Mouse (Mus musculus): ENCODE results near the gene Fam219a. TPM values are rescaled to one million over a fixed set of nuclear protein-coding genes. Genes with fewer than 3 reads are reported as not detected.

Fam219a gene
- total RNA-seq, 2 experiments from 2014 or later = 204 to 210 TPM

DNA sequence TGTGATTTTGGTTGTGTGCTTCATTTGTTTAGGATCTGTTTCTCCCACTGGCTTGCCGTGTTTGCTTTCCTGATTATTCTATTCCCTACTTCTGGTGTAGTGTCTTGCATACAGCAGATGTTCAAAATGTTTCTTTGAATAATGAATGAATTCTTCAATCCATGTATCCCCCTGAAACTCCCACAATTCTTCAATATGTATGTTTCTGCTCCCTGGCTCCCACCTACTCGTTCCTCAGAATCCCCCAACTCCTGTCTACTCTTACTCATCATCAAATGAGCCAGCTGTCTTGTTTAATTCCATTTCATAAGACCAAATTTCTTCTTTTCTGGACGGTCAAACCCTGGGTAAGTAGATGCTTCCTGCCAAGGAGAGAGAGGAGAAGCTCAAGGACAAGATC is 12.2 kb downstream of the Fam219a start:
- intact Hi-C loops (cut with DNase I) = no loop called here
- no peak for DNase-seq (ENCODE audit: low spot score in 2 of 2)

- intact Hi-C loops (cut with DNase I) = no loop called here
- no peak for DNase-seq (ENCODE audit: low spot score in 2 of 2)
These were observed 12.9 kb downstream of the Fam219a start for GRCm38 (mm10) chr4:41556311-41556953.

- DNase-seq (ENCODE audit: low spot score in 2 of 2) = no peak
- intact Hi-C loops (cut with DNase I) = loop anchor here (5.0 kb wide), 1 partner anchor 97 kb away; no protein-coding TSS in a partner anchor
These were observed 14.2 kb downstream of the Fam219a start for GRCm38 (mm10) chr4:41554994-41555663.

DNA sequence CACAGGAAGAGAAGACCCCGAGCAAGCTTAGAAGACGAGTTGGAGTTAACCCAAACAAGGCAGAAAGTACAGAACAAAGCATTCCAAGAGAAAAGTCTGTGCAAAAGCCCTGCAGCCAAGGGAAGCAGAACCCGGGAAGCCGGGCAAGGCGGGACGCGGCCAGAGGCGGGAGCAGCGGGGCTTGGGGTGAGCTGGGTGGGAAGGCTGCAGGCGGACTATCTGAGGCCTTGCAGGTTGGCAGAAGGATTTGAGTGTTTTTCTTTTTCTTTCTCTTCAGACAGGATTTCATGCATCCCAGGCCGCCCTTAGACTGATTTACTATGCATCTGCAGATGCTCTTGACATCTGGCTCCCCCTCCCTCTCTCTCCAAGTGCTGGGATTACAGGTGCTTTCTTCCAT is 16.2 kb downstream of the Fam219a start:
- DNase-seq (ENCODE audit: low spot score in 2 of 2) = no peak
- intact Hi-C loops (cut with DNase I) = loop anchor here (5.0 kb wide), 1 partner anchor 99 kb away; no protein-coding TSS in a partner anchor

- intact Hi-C loops (cut with DNase I) = loop anchor here (5.0 kb wide), 1 partner anchor 100 kb away; no protein-coding TSS in a partner anchor
These were observed 16.8 kb downstream of the Fam219a start for GRCm38 (mm10) chr4:41552529-41552928.

DNA sequence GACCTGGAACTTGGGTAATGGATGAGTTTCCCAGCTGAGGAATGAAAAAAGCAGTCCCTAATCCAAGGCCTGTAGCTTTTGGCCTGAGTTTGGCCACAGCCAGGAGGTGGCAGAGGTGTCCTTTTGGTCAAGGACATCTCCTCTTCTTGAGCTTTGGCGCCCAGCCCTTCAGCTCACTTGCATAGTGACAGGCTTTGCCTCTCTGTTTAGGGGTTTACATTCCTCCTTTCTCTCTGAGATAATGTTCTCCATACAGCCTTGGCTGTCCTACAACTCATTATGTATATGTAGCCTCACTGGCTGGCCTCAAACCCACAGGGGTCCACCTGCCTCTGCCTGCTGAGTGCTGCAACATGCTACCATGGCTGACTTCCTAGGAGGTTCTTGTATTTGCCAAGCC is 22.3 kb downstream of the Fam219a start:
- intact Hi-C loops (cut with DNase I) = no loop called here
- DNase-seq (ENCODE audit: low spot score in 2 of 2) = no peak

More at GRCm38 (mm10) chr4:41552529-41552928, 16.8 kb downstream of the Fam219a start:
- peak; percentile 73 to 83 for DNase-seq (ENCODE audit: low spot score in 2 of 2)

GRCm38 (mm10) chr4:41545985-41546384 is 23.4 kb downstream of the Fam219a start:
- no peak for DNase-seq (ENCODE audit: low spot score in 2 of 2)

GRCm38 (mm10) chr4:41542136-41542535 is 27.2 kb downstream of the Fam219a start:
- intact Hi-C loops (cut with DNase I) = no loop called here
- DNase-seq (ENCODE audit: low spot score in 2 of 2) = no peak

More at GRCm38 (mm10) chr4:41545985-41546384, 23.4 kb downstream of the Fam219a start:
- intact Hi-C loops (cut with DNase I) = no loop called here

DNA sequence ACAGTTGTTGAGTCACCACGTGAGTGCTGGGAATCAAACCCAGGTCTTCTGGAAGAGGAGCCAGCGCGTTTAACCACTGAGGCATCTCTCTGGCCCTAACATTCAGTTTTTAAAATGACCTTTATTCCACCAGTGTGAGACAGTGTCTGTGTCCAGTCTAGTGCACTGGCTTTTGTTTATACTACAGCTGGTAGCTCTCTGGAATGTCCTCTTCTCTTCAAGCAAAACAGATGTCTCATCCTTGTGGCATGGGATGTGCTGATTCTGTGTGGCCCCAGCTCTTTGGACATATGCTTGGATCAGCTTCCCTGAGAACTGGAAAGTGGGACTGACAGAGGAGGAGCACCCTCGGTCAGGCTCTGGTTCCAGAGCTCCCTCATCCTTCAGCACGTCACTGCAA is 34.5 kb downstream of the Fam219a start:
- no peak for DNase-seq (ENCODE audit: low spot score in 2 of 2)
- intact Hi-C loops (cut with DNase I) = no loop called here

- DNase-seq (ENCODE audit: low spot score in 2 of 2) = no peak
- intact Hi-C loops (cut with DNase I) = no loop called here
These were observed 36.9 kb downstream of the Fam219a start for GRCm38 (mm10) chr4:41532420-41532819.

- DNase-seq (ENCODE audit: low spot score in 2 of 2) = no peak
- intact Hi-C loops (cut with DNase I) = no loop called here
These were observed 41.3 kb downstream of the Fam219a start for GRCm38 (mm10) chr4:41527996-41528395.

DNA sequence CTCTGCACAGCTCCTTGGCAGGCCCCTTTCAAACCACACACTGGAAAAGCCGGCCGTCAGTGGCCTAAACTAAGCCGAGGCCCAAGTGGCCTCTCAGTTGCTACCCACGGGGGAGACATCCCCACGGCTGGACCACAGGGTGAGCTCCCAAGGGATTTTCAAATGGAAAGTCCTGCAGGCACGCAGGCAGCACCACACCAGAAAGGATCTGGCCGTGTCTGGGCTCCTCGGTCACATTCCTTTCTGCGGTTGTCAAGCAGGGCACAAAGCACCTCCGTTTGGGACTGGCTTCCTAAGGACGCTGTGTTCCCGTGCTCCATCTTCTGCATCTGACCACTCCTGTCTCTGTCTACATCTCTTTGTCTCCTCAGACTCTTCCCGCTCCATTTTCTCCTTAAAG is 42.3 kb downstream of the Fam219a start:
- intact Hi-C loops (cut with DNase I) = no loop called here
- no peak for DNase-seq (ENCODE audit: low spot score in 2 of 2)

GRCm38 (mm10) chr4:41526553-41526952 is 42.8 kb downstream of the Fam219a start:
- intact Hi-C loops (cut with DNase I) = no loop called here
- no peak for DNase-seq (ENCODE audit: low spot score in 2 of 2)

GRCm38 (mm10) chr4:41524829-41525228 is 44.5 kb downstream of the Fam219a start:
- DNase-seq (ENCODE audit: low spot score in 2 of 2) = no peak
- intact Hi-C loops (cut with DNase I) = loop anchor here (5.0 kb wide), 1 partner anchor 42 kb away; the partner anchor contains the start of genes Dnaic1 and Fam219a

DNA sequence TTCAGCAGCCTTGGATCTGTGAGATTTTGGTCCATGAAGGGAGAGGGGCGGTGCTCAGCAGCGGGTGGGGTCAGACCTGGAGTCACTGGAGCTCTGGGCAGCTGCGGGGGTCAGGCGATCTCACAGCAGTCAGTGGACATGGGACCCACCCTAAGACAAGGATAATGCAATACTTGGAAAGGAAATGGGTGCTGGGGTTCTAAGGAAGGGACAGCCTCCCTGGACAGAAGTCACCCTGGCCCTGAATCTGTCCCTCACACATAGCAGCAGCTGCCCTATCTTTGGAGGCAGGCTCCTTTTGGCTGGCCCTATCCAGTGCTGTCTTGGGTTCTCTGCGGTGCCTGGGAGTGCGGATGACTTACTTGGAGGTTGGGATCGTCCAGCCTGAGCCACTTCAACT is 45.5 kb downstream of the Fam219a start:
- DNase-seq (ENCODE audit: low spot score in 2 of 2) = no peak
- intact Hi-C loops (cut with DNase I) = loop anchor here (1.0 to 5.0 kb wide), 2 partner anchors 43 to 90 kb away; partner anchors contain the start of genes Dnaic1 and Fam219a

GRCm38 (mm10) chr4:41522788-41523187 is 46.5 kb downstream of the Fam219a start:
- intact Hi-C loops (cut with DNase I) = loop anchor here (1.0 to 5.0 kb wide), 2 partner anchors 45 to 92 kb away; partner anchors contain the start of genes Dnaic1 and Fam219a
- DNase-seq (ENCODE audit: low spot score in 2 of 2) = peak; percentile 71 to 82

- intact Hi-C loops (cut with DNase I) = loop anchor here (5.0 kb wide), 1 partner anchor 45 kb away; the partner anchor contains the start of genes Dnaic1 and Fam219a
- DNase-seq (ENCODE audit: low spot score in 2 of 2) = no peak
These were observed 47.2 kb downstream of the Fam219a start for GRCm38 (mm10) chr4:41522136-41522535.

GRCm38 (mm10) chr4:41520641-41521040 is 48.7 kb downstream of the Fam219a start:
- intact Hi-C loops (cut with DNase I) = loop anchor here (5.0 kb wide), 1 partner anchor 47 kb away; the partner anchor contains the start of genes Dnaic1 and Fam219a
- DNase-seq (ENCODE audit: low spot score in 2 of 2) = no peak

DNA sequence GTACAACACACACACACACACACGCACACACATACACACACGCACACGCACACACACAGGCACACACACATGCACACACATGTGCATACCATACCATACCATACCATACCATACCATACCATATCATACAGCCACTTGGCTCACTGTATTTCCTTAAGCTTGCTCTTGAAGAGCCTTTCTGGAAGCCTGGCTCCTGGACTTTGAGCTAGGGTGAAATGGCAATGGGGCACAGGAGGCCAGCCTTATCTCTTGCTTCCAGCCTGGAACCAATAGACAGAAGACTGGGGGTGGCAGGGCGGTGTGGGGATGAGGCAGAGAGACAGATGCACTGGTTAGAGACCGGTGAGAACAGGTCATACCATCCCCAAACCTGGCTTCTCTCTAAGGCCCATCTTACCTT is 50.1 kb downstream of the Fam219a start:
- no peak for DNase-seq (ENCODE audit: low spot score in 2 of 2)
- intact Hi-C loops (cut with DNase I) = no loop called here

DNA sequence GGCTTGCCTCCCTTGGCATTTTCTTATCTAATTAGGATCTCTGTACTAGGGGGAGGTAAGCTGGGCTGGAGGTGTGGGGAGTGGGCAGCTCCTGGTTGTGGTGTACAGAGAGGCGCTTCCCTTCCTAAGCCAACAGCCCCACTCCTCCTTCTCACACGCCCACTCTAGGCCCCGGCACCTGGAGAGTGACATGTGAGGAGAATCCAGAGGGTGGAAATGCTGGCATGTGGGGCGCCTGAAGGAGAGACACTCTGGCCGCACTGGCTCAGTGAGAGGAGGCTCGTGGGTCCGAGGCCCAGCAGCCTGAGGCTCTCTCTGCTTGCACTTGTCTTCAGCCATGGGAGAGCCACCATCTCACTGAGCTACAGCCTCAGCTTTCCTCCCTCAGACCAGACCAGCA is 51.0 kb downstream of the Fam219a start:
- no peak for DNase-seq (ENCODE audit: low spot score in 2 of 2)
- intact Hi-C loops (cut with DNase I) = no loop called here

Measured in left cerebral cortex, postnatal 14 days (tissue).